Mouse (Mus musculus) regulatory T cell (primary cell): ENCODE measurements around the gene Yipf2.
"Not testable (repeated sequence)": the region's sequence is repeated elsewhere in the genome, so short reads cannot be mapped to it uniquely, and the experiment has no call there.

Experiments
- in situ Hi-C: fragments of 300-600 bp; cut with MboI, MseI; formaldehyde crosslinking; loops from one replicate; pipeline ENCODE4 v1.15.1; 2025; ENCODE audit warnings: high pct_unique_total_duplicates

The Yipf2 gene

GRCm38 (mm10) chr9:21598198-21598597 lies 5.6 kb upstream of the Yipf2 start:
- in situ Hi-C loops, result no loop called here

GRCm38 (mm10) chr9:21594838-21595237 lies 2.2 kb upstream of the Yipf2 start:
- in situ Hi-C loops, result no loop called here

GRCm38 (mm10) chr9:21594350-21594749 lies 1.7 kb upstream of the Yipf2 start:
- in situ Hi-C loops, result not testable (repeated sequence)

- in situ Hi-C loops, result no loop called here
Observed at GRCm38 (mm10) chr9:21593122-21593721, 594 bp upstream of the Yipf2 start.

GRCm38 (mm10) chr9:21591831-21592702 lies 561 bp downstream of the Yipf2 start:
- in situ Hi-C loops, result no loop called here

GRCm38 (mm10) chr9:21591127-21591830 lies 1.3 kb downstream of the Yipf2 start:
- in situ Hi-C loops, result no loop called here

GRCm38 (mm10) chr9:21589538-21589937 lies 3.1 kb downstream of the Yipf2 start:
- in situ Hi-C loops, result no loop called here

GRCm38 (mm10) chr9:21588350-21588749 lies 4.3 kb downstream of the Yipf2 start:
- in situ Hi-C loops, result no loop called here

- in situ Hi-C loops, result no loop called here
Observed at GRCm38 (mm10) chr9:21587678-21588349, 4.8 kb downstream of the Yipf2 start.

- in situ Hi-C loops, result no loop called here
Observed at GRCm38 (mm10) chr9:21585401-21585800, 7.2 kb downstream of the Yipf2 start.

GRCm38 (mm10) chr9:21578226-21578625 lies 14.4 kb downstream of the Yipf2 start:
- in situ Hi-C loops, result no loop called here

- in situ Hi-C loops, result no loop called here
Observed at GRCm38 (mm10) chr9:21576286-21576685, 16.3 kb downstream of the Yipf2 start.

GRCm38 (mm10) chr9:21575253-21575652 lies 17.4 kb downstream of the Yipf2 start:
- in situ Hi-C loops, result no loop called here

GRCm38 (mm10) chr9:21574012-21574801 lies 18.4 kb downstream of the Yipf2 start:
- in situ Hi-C loops, result no loop called here

- in situ Hi-C loops, result no loop called here
Observed at GRCm38 (mm10) chr9:21568657-21569255, 23.9 kb downstream of the Yipf2 start.

GRCm38 (mm10) chr9:21567051-21567450 lies 25.6 kb downstream of the Yipf2 start:
- in situ Hi-C loops, result no loop called here

- in situ Hi-C loops, result no loop called here
Observed at GRCm38 (mm10) chr9:21566538-21566937, 26.1 kb downstream of the Yipf2 start.

GRCm38 (mm10) chr9:21565004-21565586 lies 27.5 kb downstream of the Yipf2 start:
- in situ Hi-C loops, result no loop called here

- in situ Hi-C loops, result no loop called here
Observed at GRCm38 (mm10) chr9:21564420-21564819, 28.2 kb downstream of the Yipf2 start.

- in situ Hi-C loops, result no loop called here
Observed at GRCm38 (mm10) chr9:21559151-21559550, 33.5 kb downstream of the Yipf2 start.
